Mouse (Mus musculus) mouse trophoblast stem cell (cell line): ENCODE results near the gene Ogn.

Experiments
- in situ Hi-C, 2 experiments: fragments of 300-500 bp; cut with MseI, MboI; formaldehyde crosslinking; loops; 2 replicates in 1 of 2; 3 replicates in 1 of 2; pipeline ENCODE4 v1.15.1; 2025

Gene Ogn

DNA sequence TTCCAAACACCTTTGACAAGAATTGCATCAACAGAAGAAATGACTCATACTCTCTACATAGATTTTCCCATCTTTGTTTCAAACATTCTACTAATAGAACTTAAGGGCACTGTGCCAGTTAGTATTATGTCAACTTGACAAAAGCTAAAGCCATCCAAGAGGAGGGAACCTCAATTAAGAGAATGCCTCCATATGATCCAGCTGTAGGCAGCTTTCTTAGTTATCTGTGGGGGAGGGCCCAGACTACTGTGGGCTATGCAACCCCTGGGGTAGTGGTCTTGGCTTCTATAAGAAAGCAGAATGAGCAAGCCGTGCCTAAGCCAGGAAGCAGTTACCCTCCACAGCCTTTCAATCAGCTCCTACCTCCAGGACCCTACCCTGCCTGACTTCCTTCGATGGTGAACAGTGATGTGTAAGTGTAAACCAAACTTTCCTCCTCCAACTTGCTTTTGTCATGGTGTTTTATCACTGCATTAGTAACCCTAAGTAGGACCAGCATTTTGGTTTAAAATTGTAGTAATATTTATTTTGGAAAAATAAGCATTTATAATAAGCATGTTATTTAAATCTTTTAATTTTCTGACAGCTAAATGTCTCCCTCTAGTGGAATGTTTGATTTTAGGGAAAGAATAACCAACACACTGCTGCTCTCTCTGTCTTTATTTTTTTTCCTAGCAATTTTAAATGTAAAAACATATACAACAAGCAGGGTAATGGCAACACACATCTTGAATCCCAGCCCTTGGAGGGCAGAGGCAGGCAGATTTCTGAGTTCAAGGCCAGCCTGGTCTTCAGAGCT is 37.1 kb downstream of the Ogn start:
- in situ Hi-C loops = loop anchor here (10.0 to 25.0 kb wide), 2 partner anchors 183 to 190 kb away; no protein-coding TSS in a partner anchor

DNA sequence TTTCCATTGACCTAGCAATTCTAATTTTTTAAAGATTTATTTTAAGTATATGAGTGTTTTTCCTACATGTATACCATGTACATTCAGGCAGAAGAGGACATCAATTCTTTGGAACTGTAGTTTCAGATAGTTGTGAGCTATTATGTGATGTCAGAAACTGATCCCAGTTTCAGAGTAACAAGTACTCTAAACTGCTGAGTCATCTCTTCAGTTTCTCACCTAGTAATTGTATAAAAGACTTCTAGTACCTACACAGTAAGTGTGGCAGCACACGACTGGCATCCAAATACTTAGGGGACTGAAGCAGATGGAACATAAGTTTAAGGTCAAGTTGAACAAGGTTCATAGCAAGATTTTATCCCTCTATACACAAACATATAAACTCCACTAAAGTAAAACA is 38.2 kb downstream of the Ogn start:
- in situ Hi-C loops = loop anchor here (10.0 to 25.0 kb wide), 2 partner anchors 184 to 191 kb away; no protein-coding TSS in a partner anchor

DNA sequence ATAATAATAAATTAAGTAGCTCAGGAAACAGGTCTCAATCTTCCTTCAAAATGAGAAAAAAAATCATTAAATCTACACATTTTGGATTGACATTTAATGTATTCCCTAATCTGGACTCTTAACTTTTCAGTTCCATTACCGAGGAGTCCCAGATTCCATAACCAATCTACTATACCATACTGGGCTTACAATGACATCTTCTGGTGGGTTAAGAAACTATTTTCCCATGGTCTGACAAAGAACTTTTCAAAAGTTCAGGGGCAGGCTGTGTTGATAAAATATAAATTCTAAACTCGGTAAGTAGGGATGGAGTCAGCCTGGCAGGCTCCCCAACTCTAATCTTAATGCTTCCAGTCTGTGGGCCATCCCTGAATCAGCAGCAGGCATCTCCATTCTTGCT is 43.3 kb downstream of the Ogn start:
- in situ Hi-C loops = no loop called here

DNA sequence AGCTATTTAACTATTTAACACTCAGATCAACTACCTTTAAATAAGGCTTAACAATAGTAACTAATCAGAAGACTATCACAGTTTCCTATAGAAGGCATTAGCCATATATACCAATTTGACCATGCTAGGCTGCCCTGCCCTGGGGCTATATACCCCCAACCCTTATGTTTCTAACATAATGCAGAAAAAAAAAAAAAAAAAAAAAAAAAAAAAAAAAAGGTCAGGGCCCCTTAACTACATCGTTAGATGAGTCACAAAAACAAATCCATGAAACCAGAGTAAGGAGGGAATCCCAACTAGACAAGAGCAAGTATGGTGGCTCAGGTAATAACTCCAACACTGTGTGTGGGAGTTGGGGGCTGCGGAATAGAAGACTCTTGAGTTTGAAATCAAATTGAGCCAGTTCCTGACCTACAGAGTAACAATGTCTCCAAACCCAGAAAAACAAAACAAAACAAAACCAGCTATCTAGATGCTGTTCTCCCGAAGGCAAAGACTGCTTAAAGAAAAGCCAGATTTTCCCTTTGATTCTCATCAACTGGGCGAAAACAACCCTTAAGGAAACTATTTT is 44.0 kb downstream of the Ogn start:
- in situ Hi-C loops = no loop called here

DNA sequence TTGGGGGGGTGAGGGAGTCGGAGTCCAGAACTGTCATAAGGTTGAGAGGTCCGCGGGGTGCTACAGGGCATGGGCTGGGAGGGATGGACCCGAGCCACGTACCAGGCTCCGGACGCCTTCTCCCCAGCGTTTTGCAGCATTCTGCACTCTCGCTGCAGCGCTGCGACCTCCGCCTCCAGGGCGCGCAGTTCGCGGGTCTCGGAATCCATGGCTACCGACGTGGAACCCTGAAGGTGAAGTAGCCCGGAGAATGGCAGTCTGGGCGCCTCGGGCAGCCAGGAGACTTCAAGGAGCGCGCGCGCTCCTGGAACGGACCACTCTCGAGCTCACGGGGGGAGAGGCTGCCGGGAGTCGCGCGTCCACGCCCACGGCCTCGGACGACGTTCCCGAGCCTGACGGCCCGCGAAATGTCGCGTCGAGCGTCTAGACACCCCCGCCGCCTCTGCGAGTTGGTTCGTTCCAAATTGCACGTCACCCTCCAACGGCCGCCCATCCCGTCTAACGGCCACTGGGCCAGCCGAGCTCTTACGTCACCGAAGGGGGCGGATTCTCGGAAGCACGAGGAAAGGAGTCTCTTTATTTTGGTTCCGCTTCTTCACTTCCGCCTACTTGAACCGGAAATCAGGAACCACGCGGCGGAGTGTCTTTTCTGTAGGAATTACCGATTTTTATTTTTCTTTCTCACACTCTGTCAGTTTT is 44.8 kb downstream of the Ogn start, which contains the start of the genes Cenpp and Nol8:
Gene Cenpp (minus strand): TSS at position 305 of the 699 bp plus-strand sequence.
Gene Nol8 (plus strand): TSS at position 598 of the 699 bp plus-strand sequence.
- in situ Hi-C loops = no loop called here

DNA sequence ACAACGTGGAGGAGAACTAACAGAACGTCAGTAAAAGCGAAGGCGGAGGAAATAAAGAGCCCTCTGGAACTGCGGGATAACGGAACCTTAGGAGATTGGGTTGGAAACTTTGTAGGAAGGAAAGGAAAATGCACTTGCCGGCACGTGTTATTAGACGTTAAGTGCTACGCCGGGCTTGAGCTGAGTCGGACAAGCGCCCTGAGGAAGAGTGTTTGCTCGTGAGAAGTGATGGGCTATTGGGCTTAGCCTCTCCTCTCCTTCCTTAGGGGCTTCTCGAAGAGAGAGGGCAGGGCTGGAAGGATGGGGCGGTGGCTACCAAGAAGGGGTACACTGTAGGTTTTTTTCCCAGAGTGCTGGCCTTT is 45.3 kb downstream of the Ogn start:
- in situ Hi-C loops = no loop called here
